Mouse (Mus musculus): ENCODE results near the gene Mpz.

DNA sequence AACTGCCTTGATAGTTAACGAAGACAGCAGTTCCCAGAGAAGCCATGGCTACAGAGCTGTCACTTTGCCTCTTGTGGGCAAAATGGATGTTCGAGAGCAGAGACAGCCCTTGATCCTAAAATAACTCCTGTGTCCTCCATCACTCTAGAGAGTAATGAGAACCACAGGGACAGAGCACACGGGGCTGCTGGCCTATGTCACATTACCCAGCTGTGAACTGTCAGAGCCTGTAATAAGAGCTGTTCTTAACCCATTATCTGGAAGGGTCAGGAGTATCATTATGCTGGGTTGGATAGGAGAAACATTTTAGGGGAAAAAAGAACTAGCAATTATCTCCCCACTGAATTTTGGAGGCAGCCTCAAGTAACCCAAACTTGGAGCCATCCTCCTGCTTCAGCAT is 29.6 kb upstream of the Mpz start:
- no peak for TF ChIP-seq CTCF (IDR thresholded peaks at IDR 0.05; ENCODE audit: borderline replicate concordance, insufficient read depth, low read depth, low read length)
- no peak for TF ChIP-seq POLR2A (IDR thresholded peaks at IDR 0.05; ENCODE audit: borderline replicate concordance, insufficient read depth, low read length)

All from cerebellum, adult 2 months (tissue).